Mouse (Mus musculus) heart, adult 2 months (tissue): ENCODE results near the gene Lhfpl2.

ENCODE experiments used
- CTCF ChIP-seq: fragments of 200-600 bp; IDR thresholded peaks from 2 replicates; pipeline ENCODE4 v1.8.1; 2022; ENCODE audit warnings: antibody characterized with exemption, mild to moderate bottlenecking, moderate library complexity
- POLR2A ChIP-seq: fragments of 200-500 bp; IDR thresholded peaks from 2 replicates; pipeline ENCODE4 v1.6.1; 2011; ENCODE audit warnings: mild to moderate bottlenecking, low read depth, low read length, control low read depth; ENCODE audit not compliant: insufficient read depth

DNA sequence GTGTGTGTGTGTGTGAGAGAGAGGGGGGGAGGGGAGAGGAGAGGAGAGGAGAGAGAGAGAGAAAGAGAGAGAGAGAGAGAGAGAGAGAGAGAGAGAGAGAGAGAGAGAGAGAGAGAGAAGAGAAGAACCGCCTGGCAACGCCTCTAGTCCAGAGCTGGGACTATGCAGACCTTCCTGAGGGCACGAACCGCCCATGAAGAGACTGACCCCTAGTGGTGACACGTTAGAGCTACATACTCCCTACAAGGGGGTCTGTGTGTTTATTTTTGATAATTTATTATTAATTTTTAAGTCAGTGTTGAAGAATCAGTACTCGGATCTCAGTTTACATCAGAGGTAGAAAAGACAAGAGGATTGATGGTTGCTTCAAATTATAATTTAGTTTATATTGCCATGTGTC, 147.6 kb downstream of the Lhfpl2 start:
- TF ChIP-seq CTCF = peak; percentile 82
- TF ChIP-seq POLR2A = no peak
